Mouse (Mus musculus): ENCODE measurements around the gene Gpc3.

DNA sequence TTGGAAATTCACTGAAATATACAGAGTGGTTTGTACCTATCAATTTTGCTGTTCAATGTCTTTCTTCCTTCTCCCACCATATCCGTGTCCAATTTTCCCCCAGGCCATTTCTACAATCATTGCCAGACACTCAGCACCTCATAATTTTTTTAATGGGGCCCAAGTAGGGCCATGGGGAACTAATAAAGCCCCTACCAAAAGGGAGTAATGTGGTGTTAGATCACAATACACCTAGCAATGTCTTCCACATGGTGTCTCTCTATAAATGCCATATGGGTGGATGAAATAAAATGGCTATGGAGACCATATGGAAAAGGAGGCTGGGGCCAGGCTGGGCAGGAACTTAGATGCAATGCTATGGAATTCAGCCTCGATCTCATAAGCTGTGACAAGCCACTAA, 168.8 kb downstream of the Gpc3 start:
- TF ChIP-seq POLR2A (IDR thresholded peaks at IDR 0.05; ENCODE audit: extremely low read depth, insufficient read depth, low read length) = no peak
- TF ChIP-seq CTCF (IDR thresholded peaks at IDR 0.05; ENCODE audit: extremely low read depth, insufficient read depth, low read length) = no peak

All from cortical plate, adult 2 months (tissue).